Mouse (Mus musculus) hindbrain, embryonic 15.5 days (tissue): ENCODE measurements around the gene Ccdc24. TPM values are rescaled to one million over a fixed set of nuclear protein-coding genes. Genes with fewer than 3 reads are reported as not detected.

Experiments
- ATAC-seq: fragments of 200-750 bp; cut with Nextera tagmentation; 2 replicates; pipeline ENCODE4 v1.8.0; 2017; ENCODE audit warnings: low read depth, moderate number of reproducible peaks, moderate TSS enrichment; ENCODE audit not compliant: low FRiP score
- H3K27ac ChIP-seq: fragments of 300-500 bp; sonication (generic); replicated peaks from 2 replicates; pipeline ENCODE4 v1.5.1; 2015; ENCODE audit warnings: mild to moderate bottlenecking, inconsistent platforms
- H3K27me3 ChIP-seq: fragments of 300-500 bp; sonication (generic); 2 replicates; pipeline ENCODE4 v1.6.1; 2015; ENCODE audit warnings: control low read depth, inconsistent platforms
- H3K36me3 ChIP-seq: fragments of 300-500 bp; sonication (generic); 2 replicates; pipeline ENCODE4 v1.6.1; 2015; ENCODE audit warnings: control low read depth, inconsistent platforms
- H3K4me1 ChIP-seq: fragments of 300-500 bp; sonication (generic); replicated peaks from 2 replicates; pipeline ENCODE4 v1.6.1; 2015; ENCODE audit warnings: control low read depth, inconsistent platforms
- H3K4me2 ChIP-seq: fragments of 300-500 bp; sonication (generic); 2 replicates; pipeline ENCODE4 v1.6.1; 2015; ENCODE audit warnings: moderate library complexity, mild to moderate bottlenecking, inconsistent platforms
- H3K4me3 ChIP-seq: fragments of 300-500 bp; sonication (generic); 2 replicates; pipeline ENCODE4 v1.5.1; 2015; ENCODE audit warnings: mild to moderate bottlenecking, inconsistent platforms
- H3K9ac ChIP-seq: fragments of 300-500 bp; sonication (generic); 2 replicates; pipeline ENCODE4 v1.6.1; 2015; ENCODE audit warnings: inconsistent platforms
- H3K9me3 ChIP-seq: fragments of 300-500 bp; sonication (generic); 2 replicates; pipeline ENCODE4 v1.6.1; 2016; ENCODE audit warnings: control low read depth, inconsistent platforms
- WGBS: fragments of 180-500 bp; shearing (Covaris S2); methylation state at CpG from one replicate; pipeline ENCODE4 v1.1.7; 2015; 5-methylcytosine and 5-hydroxymethylcytosine counted together
- polyA plus RNA-seq: library from polyadenylated mRNA; unstranded; fragments of >200 nt; fragmentation: Nextera tagmentation; extraction: Ambion mirVana; gene quantifications from 2 replicates; pipeline ENCODE4 v1.2.1, GENCODE M21; 2015

Gene Ccdc24
- polyA plus RNA-seq, 1 experiment from 2014 or later, result 3.3 TPM

GRCm38 (mm10) chr4:117816776-117817175 lies 55.6 kb downstream of the Ccdc24 start:
- Histone ChIP-seq H3K27ac (no peak overlapping the region), H3K36me3 (no peaks in the 10 kb centered on the region), H3K4me3 (no peak overlapping the region), H3K4me1 (no peaks in the 10 kb centered on the region), H3K4me2 (no peak overlapping the region), H3K9ac (no peak overlapping the region), H3K9me3 (no peaks in the 10 kb centered on the region), H3K27me3 (no peaks in the 10 kb centered on the region)
- WGBS, result 82% methylated on average over 5 of the region's 5 CpGs
- no peak for ATAC-seq

Other genes with a start within 250 kb of the Ccdc24 start
- 76.5 and 76.8 TPM in 2 replicates for gene Dmap1, start 190.3 kb downstream of the Ccdc24 start, polyA plus RNA-seq
- gene Gm12845, start 148.1 kb downstream of the Ccdc24 start, polyA plus RNA-seq, result not detected in 2 replicates
- not detected in 2 replicates for gene Klf17, start 106.9 kb downstream of the Ccdc24 start, polyA plus RNA-seq
- 45.8 and 48.1 TPM in 2 replicates for gene Slc6a9, start 38.1 kb downstream of the Ccdc24 start, polyA plus RNA-seq
- 56.5 and 69.5 TPM in 2 replicates for gene B4galt2, start 10.9 kb upstream of the Ccdc24 start, polyA plus RNA-seq
- 570 and 601 TPM in 2 replicates for gene Atp6v0b, start 14.8 kb upstream of the Ccdc24 start, polyA plus RNA-seq
- 21.8 and 23.6 TPM in 2 replicates for gene Dph2, start 19.5 kb upstream of the Ccdc24 start, polyA plus RNA-seq
- 62.3 and 68.8 TPM in 2 replicates for gene Ipo13, start 42.4 kb upstream of the Ccdc24 start, polyA plus RNA-seq
- 0.87 and 0.92 TPM in 2 replicates for gene Artn, start 57.2 kb upstream of the Ccdc24 start, polyA plus RNA-seq